Mouse (Mus musculus) ES-E14 (cell line): Measurements from ENCODE around the gene Slco2a1.

Experiments
- CHD2 ChIP-seq: IDR thresholded peaks from 2 replicates; pipeline ENCODE4 v1.6.1; 2014; ENCODE audit warnings: mild to moderate bottlenecking, low read depth, low read length, inconsistent platforms
- HCFC1 ChIP-seq: IDR thresholded peaks from 2 replicates; pipeline ENCODE4 v1.6.1; 2012; ENCODE audit warnings: low read length, inconsistent platforms, borderline replicate concordance; ENCODE audit not compliant: insufficient read depth
- MAFK ChIP-seq: IDR thresholded peaks from 2 replicates; pipeline ENCODE4 v1.6.1; 2014; ENCODE audit warnings: mild to moderate bottlenecking, low read depth, low read length, inconsistent platforms; ENCODE audit not compliant: insufficient read depth
- ZC3H11A ChIP-seq: IDR thresholded peaks from 2 replicates; pipeline ENCODE4 v1.6.1; 2012; ENCODE audit warnings: low read depth, mild to moderate bottlenecking, inconsistent platforms, low read length, borderline replicate concordance
- ZNF384 ChIP-seq: IDR thresholded peaks from 2 replicates; pipeline ENCODE4 v1.6.1; 2012; ENCODE audit warnings: low read depth, low read length, inconsistent platforms

DNA sequence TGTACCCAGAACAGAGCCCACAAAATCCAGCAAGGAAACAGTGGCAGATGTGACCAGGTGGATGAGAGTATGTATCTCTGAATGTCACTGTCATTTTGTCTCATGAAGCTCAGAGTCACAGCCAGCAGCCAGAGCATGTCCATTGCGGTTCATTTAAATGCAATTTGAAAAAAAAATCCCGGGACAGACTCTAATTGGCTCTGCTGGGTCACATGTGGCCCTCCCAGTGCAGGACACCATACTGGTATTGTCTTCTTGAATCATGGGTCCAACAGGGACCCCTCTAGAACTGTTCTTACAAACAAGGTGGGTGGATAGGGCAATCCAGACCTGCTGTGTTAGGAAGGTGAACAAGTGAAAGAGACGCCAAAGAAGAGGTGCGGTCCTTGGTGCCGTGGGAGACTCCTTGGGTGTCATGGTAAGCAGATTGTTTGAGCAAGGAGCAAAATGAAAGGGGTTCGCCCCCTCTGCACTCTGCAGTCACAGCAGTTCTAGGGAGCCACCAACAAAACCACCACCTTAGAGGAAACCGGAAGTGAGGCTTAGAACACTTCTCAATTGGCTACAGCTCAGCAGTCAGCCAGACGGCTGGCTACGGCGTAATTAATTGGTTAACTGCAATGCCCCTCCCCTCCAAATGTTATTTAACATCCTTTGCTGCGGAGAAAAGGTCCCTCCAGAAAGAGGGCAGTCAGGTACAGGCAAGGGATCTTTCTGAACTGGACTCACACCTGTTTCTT is 38.8 kb downstream of the Slco2a1 start:
- no peak for TF ChIP-seq HCFC1
- no peak for TF ChIP-seq ZNF384
- TF ChIP-seq CHD2: no peak
- no peak for TF ChIP-seq ZC3H11A
- TF ChIP-seq MAFK: no peak
